Mouse (Mus musculus) small intestine, adult 2 months (tissue): ENCODE results near the gene M6pr.

Source experiments
- CTCF ChIP-seq: fragments of 200-500 bp; IDR thresholded peaks from 2 replicates; pipeline ENCODE4 v1.5.1; 2012; ENCODE audit warnings: low read depth, mild to moderate bottlenecking, control low read depth, inconsistent platforms, low read length, moderate library complexity, mixed read lengths; ENCODE audit not compliant: insufficient replicate concordance, insufficient read length; ENCODE audit errors: extremely low read depth
- POLR2A ChIP-seq: fragments of 200-500 bp; IDR thresholded peaks from 2 replicates; pipeline ENCODE4 v1.6.1; 2012; ENCODE audit warnings: low read depth, mild to moderate bottlenecking, control low read depth, inconsistent platforms, low read length, moderate library complexity

DNA sequence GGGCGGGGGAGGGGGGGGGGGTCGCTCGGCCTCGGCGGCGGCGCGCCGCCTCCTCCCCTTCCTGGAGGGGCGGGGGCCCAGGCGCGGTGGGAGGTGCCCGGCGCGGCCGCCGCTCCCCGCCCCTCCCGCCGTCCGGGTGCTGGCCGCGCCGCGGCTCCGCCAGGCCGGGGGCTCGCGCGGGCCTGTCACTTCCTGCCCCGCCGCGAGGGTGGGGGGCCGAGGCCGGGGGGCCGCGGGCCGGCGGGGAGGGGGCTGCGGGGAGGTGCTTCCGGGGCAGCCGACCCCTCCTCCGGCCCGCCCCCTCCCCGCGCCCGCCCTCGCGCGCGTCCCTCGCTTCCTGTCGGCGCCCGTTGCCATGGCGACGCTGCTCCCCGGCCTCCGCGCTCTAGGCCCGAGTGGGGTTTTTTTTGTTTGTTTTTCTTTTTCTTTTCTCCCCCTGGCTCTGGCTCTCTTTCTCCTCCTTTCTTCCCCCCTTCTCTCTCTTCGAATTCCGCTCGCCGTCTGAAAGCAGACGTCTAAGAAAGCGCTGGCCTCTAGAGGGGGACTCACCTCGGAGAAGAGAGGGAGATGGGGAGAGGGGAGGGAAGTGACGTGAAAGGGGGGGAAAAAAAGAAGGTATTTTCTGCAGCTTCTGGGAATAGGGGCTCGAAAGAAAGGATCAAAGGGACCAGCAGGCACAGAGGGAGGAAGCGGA is 31.3 kb downstream of the M6pr start:
- TF ChIP-seq CTCF (peak; percentile 8; the same call in 1 of the 2 replicates), POLR2A (no peak)
